Mouse (Mus musculus) MEL (cell line): ENCODE data around the gene Ptms.

Experiments used
- BHLHE40 ChIP-seq: IDR thresholded peaks from 2 replicates; pipeline ENCODE4 v1.6.1; 2012; ENCODE audit warnings: low read depth, mild to moderate bottlenecking, inconsistent platforms, low read length, improper control_type of control experiment, borderline replicate concordance
- CTCF ChIP-seq, 3 experiments: IDR thresholded peaks in 2 of 3; conservative IDR thresholded peaks in 1 of 3; 2 replicates each; pipeline ENCODE4 v1.5.1; 2011 to 2012; ENCODE audit warnings: low read length in 3 of 3, low read depth in 2 of 3, mild to moderate bottlenecking in 2 of 3, improper control_type of control experiment in 1 of 3, inconsistent platforms in 1 of 3, mixed read lengths in 1 of 3, moderate library complexity in 1 of 3; ENCODE audit not compliant: control insufficient read depth in 1 of 3, insufficient read depth in 1 of 3, poor library complexity in 1 of 3, severe bottlenecking in 1 of 3
- E2F4 ChIP-seq: IDR thresholded peaks from 2 replicates; pipeline ENCODE4 v1.6.1; 2011; ENCODE audit warnings: low read depth, low read length, improper control_type of control experiment, borderline replicate concordance
- EP300 ChIP-seq, 2 experiments: IDR thresholded peaks; 2 replicates each; pipeline ENCODE4 v1.6.1; 2011; ENCODE audit warnings: improper control_type of control experiment in 2 of 2, low read length in 2 of 2, low read depth in 1 of 2, mild to moderate bottlenecking in 1 of 2
- MAFK ChIP-seq: IDR thresholded peaks from 2 replicates; pipeline ENCODE4 v1.6.1; 2011; ENCODE audit warnings: low read depth, mild to moderate bottlenecking, low read length, improper control_type of control experiment, borderline replicate concordance
- NELFE ChIP-seq: IDR thresholded peaks from 2 replicates; pipeline ENCODE4 v1.6.1; 2011; ENCODE audit warnings: low read depth, low read length, improper control_type of control experiment
- POLR2A ChIP-seq, 2 experiments: IDR thresholded peaks; 2 replicates each; pipeline ENCODE4 v1.6.1; 2011 to 2012; ENCODE audit warnings: low read length in 2 of 2, mild to moderate bottlenecking in 2 of 2, control low read depth in 1 of 2, improper control_type of control experiment in 1 of 2, low read depth in 1 of 2, moderate library complexity in 1 of 2; ENCODE audit not compliant: control insufficient read depth in 1 of 2, insufficient read depth in 1 of 2, poor library complexity in 1 of 2
- POLR2AphosphoS5 ChIP-seq: IDR thresholded peaks from 2 replicates; pipeline ENCODE4 v1.6.1; 2012; ENCODE audit warnings: low read depth, borderline replicate concordance, mild to moderate bottlenecking, inconsistent platforms, low read length, moderate library complexity, mixed read lengths
- RAD21 ChIP-seq: IDR thresholded peaks from 2 replicates; pipeline ENCODE4 v1.6.1; 2011; ENCODE audit warnings: mild to moderate bottlenecking, low read depth, low read length, improper control_type of control experiment
- TAL1 ChIP-seq: IDR thresholded peaks from 2 replicates; pipeline ENCODE4 v1.6.1; 2012; ENCODE audit warnings: mild to moderate bottlenecking, inconsistent platforms, low read length, moderate library complexity, mixed read lengths
- TCF12 ChIP-seq: IDR thresholded peaks from 2 replicates; pipeline ENCODE4 v1.6.1; 2014; ENCODE audit warnings: low read depth, mild to moderate bottlenecking, inconsistent platforms, low read length, improper control_type of control experiment, moderate library complexity
- ZC3H11A ChIP-seq: IDR thresholded peaks from 2 replicates; pipeline ENCODE4 v1.6.1; 2012; ENCODE audit warnings: low read depth, mild to moderate bottlenecking, inconsistent platforms, low read length, improper control_type of control experiment
- ZKSCAN1 ChIP-seq: IDR thresholded peaks from 2 replicates; pipeline ENCODE4 v1.6.1; 2012; ENCODE audit warnings: low read depth, mild to moderate bottlenecking, inconsistent platforms, low read length, improper control_type of control experiment, moderate library complexity

DNA sequence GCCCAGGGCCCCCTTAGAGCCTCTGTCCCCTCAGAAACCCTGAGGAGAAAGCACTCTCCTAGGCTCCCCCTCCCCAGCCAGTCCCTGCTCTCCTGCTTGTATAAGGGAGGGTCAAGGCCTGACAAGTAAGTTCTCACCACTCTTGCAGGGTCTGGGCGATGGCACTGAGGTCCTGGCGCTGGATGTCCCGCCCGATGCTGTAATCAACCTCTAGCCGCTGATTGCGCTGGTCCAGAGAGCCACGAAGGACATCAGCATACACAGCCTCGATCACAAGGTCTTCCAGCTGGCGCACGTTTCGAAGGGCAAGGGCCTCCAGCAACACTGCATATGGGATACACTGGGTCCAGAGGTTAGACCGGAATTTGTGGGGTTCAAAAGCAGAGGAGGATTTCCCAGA is 41.1 kb upstream of the Ptms start:
- no peak for TF ChIP-seq CTCF (IDR thresholded peaks at IDR 0.05 in 2 of 3, conservative IDR thresholded peaks at IDR 0.05 in 1 of 3; ENCODE audit: control insufficient read depth in 1 of 3, insufficient read depth in 1 of 3, low read depth in 2 of 3, low read length in 3 of 3, poor library complexity in 1 of 3, severe bottlenecking in 1 of 3)
- peak in 1 of 2 experiments; percentile 12; a peak in 1 of 4 replicates for TF ChIP-seq POLR2A (IDR thresholded peaks at IDR 0.05; ENCODE audit: control insufficient read depth in 1 of 2, insufficient read depth in 1 of 2, low read depth in 1 of 2, low read length in 2 of 2, poor library complexity in 1 of 2)
- TF ChIP-seq TCF12: no peak
- TF ChIP-seq ZKSCAN1: no peak
- TF ChIP-seq NELFE: no peak
- no peak for TF ChIP-seq RAD21
- no peak for TF ChIP-seq MAFK
- no peak for TF ChIP-seq E2F4
- TF ChIP-seq EP300 (IDR thresholded peaks at IDR 0.05; ENCODE audit: low read depth in 1 of 2, low read length in 2 of 2): no peak
- no peak for TF ChIP-seq TAL1
- no peak for TF ChIP-seq BHLHE40
- no peak for TF ChIP-seq POLR2AphosphoS5
- TF ChIP-seq ZC3H11A: no peak
